Mouse (Mus musculus): ENCODE results near the gene Gm9964.

DNA sequence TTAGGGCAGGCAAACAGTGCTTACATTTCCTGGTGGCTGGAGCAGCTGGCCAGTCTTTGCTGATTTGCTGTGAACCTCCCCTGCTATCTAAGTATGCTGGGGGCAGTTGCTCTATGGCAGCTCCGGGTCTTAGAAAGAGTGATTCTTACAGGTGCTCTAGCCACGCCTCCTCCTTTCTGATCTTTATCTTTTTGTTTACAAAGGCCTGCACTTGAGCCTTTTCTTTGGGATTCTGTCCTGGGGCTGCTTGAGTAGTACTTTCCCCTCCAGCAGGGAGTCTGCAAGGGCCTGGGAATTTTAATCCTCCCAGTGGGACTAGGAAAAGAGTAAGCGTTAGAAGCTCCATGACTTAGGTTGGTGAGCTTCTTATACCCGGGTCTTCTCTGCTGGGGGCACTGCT lies 30.4 kb upstream of the Gm9964 start:
- TF ChIP-seq HCFC1 (IDR thresholded peaks at IDR 0.05; ENCODE audit: borderline replicate concordance, insufficient read depth, low read length) (no peak), ZC3H11A (IDR thresholded peaks at IDR 0.05; ENCODE audit: borderline replicate concordance, low read depth, low read length) (no peak), MAFK (IDR thresholded peaks at IDR 0.05; ENCODE audit: insufficient read depth, low read depth, low read length) (no peak), CHD2 (IDR thresholded peaks at IDR 0.05; ENCODE audit: low read depth, low read length) (no peak)
